Mouse (Mus musculus) layer of hippocampus, adult 8-10 months (tissue): Measurements from ENCODE around the gene Fndc7. TPM values are rescaled to one million over a fixed set of nuclear protein-coding genes. Genes with fewer than 3 reads are reported as not detected.
"Not testable (repeated sequence)": the region's sequence is repeated elsewhere in the genome, so short reads cannot be mapped to it uniquely, and the experiment has no call there.

ENCODE experiments used
- DNase-seq, 2 experiments: peaks; one replicate each; pipeline ENCODE4 v3.0.0; 2022; ENCODE audit warnings: low spot score in 2 of 2
- total RNA-seq, 4 experiments: library from RNA; stranded (reverse); gene quantifications; 2 replicates each; pipeline ENCODE4 v1.2.4; 2022

Fndc7 gene
- total RNA-seq, 4 experiments from 2014 or later: 0.13 TPM; not detected in 3

GRCm38 (mm10) chr3:108855864-108856263, 33.9 kb downstream of the Fndc7 start:
- DNase-seq: no peak

DNA sequence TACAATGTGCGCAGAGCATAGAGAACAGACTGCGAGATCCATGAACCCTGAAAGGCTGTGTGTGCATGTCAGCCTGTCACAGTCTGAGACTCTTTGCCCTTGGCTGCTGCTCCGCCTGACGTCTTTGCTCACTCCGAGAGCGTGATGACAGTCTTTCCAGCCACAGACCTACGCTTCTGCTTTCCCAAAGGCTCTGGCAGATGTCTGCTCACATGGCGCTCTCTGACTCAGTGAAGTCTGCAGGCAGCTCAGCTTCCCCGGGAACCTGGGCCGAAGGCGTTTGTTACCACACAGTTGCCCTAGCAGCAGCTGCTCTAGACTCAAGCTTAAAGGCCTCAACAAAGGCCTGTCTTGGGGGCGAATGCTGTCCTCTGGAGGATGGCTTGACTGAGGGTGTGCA, 34.4 kb downstream of the Fndc7 start:
- peak; percentile 90 to 92 for DNase-seq

DNA sequence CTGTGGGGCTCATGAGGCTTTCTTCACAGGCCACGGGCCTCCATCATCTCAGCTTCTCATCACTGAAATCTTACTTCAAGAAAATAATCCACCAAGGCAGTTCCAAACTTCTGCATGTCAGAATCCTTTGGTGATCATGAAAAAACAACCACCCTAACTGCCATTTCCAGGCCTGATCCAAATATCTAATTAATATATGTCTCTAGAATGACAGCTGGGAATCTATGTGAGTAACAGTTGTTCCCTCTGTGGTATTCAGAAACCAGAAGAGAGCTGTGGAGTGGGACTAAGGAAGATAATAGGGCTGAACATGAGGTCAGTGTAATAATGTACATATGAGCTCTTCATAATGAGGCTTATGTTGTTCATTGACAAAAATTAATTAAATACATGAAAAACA, 36.5 kb downstream of the Fndc7 start:
- DNase-seq: no peak

GRCm38 (mm10) chr3:108851996-108852697, 37.7 kb downstream of the Fndc7 start:
- no peak for DNase-seq

DNA sequence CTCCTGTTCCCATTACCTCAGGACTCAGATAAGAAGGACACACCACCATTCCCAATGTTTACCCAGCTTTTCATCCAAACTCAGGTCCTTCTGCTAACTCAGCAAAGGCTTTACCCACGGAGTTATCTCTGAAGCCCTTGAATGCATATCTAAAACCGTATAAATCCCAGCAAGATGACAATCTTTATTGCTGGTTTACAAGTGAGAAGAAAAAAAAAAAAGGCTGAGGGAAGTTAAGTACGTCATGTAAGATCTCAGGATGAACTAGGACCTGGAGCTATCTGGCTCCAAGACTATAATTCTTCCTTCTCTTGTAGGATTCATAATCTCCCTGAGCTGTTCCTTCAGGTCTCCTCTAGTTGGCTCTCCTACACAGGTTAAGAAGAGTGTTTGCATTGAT, 38.3 kb downstream of the Fndc7 start:
- DNase-seq: no peak

GRCm38 (mm10) chr3:108851075-108851474, 38.7 kb downstream of the Fndc7 start:
- DNase-seq: no peak

DNA sequence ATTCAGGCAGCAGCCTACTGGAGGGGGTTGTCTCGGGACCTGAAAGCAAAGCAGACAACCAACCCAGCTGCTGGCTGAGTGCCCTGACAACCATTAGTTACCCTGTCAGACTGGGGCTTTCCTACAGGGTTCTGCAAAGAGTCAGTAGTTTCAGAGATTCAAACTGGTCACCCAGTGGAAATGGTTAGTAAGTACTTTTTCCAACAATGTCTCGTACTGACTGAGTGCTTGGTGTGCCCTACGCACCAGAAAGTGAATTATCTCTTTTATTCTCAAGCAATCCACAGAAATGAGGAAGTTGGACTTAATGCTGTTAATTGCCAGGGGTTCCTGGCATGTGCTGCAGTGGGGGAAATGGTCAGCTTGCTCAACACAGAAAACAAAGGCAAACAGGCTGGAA, 39.3 kb downstream of the Fndc7 start:
- no peak for DNase-seq

DNA sequence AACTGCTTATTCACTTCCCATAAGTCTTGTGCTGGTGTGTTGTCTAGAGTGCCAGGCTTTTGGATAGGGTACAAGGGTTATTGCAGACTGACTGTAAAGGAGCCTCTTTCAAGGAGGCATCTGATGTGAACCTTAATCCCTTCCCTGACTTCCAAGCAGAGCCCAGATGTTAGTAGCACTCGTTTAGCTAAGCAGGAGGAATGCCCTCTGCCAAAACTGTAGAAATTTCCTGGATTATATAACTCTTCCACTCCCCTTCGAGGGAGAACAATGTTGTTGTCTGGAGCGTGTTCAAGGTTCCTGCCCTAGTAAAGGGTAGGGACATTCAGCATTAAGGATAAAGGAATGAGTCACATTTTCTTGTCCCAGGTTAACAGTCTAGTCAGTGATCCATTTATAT, 43.2 kb downstream of the Fndc7 start:
- DNase-seq: no peak

DNA sequence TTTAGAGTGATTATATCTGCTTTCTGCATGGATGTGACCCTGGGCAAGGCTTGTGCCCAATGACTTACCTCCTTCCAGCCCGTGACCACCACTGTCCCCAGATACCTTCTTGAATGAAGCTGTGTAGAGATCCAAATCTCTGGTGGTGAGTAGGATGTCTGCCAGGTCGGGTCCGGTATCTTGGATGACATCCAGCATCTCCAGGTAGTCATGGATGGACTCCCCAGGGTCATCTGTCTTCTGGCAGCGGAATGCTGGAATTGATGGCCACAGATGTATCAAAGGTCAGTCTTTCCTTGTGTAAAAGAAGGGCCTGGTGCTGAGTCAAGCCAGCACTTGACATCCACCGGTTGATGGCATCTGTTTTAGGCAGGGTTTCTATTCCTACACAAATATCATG, 45.3 kb downstream of the Fndc7 start:
- no peak for DNase-seq

DNA sequence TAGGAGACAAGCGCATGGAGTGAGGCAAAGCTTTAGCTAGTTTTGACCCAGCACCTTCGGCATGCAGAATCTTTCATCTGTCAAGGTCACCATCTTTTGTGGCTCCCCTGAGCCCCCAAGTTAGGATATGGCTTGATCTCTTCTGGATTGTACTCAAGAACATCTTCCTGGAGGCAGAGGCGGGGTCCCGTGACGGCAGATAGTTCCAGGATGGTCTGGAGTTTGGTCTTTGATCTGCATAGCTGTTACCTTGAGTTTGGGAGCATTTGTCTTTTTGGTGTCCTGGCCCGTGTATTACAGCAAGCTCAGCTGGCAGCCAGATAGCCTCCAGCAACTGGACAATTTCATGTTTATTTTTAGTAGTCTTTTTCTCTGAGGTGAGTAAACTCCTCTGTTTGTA, 45.8 kb downstream of the Fndc7 start:
- no peak for DNase-seq

- no peak for DNase-seq
Observed at GRCm38 (mm10) chr3:108840716-108841054, 49.1 kb downstream of the Fndc7 start.

DNA sequence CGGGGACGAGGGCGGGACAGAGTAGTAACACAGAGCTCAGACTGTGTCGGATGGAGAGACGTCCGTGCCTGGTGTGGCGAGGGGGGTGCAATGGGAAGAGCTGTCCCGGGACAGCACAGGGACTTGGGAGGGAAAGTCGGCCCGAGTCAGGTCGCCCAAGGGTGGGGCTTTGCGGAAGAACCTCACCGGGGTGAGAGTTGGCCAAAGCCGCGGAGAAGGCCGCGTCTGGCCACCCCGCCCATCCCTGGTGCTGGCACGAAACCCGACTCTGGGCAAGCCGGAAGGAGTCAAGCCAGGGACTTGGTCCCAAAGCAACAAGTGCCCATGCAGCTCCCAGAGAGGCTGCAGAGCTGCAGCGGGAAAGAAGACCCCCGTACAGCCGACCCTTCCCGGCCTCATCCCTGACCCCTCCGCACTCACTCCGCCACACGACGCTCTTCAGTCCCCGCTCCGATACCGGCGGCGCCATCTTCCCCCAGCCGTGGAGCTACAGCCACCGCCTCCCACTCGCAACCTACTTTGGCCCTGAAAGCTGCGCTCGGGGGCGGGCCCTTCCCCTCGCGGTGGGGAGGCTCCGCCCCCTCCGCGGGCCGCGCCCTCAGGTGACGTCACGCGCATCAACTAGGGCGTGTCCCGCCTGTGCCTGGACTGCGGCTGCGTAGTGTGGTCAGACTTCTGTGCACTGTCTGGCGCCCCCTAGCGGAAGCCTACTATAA, 49.6 kb downstream of the Fndc7 start, which contains the start of gene Stxbp3:
Gene Stxbp3, minus strand, starts transcription at position 527 of the 716 bp plus-strand sequence.
- peak; percentile 97 to 99 for DNase-seq

DNA sequence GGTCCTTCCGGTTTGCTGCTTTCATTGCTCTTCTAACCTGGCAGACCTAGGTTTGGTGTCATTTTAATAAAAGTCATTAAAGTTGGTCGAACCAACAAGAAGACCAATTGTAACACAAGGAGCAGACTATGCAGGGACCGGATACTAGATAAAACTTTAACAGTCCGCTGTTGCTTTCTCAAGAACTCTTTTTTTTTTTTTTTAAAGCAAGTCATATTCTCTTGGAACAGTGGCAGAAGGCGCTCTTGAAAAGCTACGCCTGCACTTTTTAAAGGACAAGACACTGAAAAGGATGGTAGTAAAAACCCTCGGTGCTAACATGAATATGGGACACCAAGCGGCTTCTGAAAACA, 50.2 kb downstream of the Fndc7 start:
- DNase-seq: no peak

DNA sequence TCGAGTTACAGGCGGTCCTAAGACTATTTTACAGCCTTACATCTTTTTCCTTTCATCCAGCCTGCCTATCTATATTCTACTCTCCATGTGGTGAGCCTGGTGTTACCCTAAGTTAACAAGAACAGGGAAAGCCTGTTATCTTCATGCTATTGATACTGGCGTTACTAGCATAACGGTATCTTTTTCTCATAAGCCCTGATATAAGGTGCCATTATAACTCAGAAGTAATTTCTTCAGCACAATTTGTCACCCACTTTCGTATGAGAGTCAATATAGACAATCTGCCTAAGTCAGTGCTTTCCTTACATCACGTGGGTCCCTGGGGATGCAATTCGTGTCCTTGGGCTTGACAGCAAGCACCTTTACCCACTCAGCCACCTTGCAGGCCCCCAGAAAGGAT, 50.8 kb downstream of the Fndc7 start:
- DNase-seq: no peak

GRCm38 (mm10) chr3:108836931-108837330, 52.9 kb downstream of the Fndc7 start:
- no peak for DNase-seq

GRCm38 (mm10) chr3:108833717-108834116, 56.1 kb downstream of the Fndc7 start:
- DNase-seq: not testable (repeated sequence)

GRCm38 (mm10) chr3:108831750-108832149, 58.1 kb downstream of the Fndc7 start:
- DNase-seq: no peak

DNA sequence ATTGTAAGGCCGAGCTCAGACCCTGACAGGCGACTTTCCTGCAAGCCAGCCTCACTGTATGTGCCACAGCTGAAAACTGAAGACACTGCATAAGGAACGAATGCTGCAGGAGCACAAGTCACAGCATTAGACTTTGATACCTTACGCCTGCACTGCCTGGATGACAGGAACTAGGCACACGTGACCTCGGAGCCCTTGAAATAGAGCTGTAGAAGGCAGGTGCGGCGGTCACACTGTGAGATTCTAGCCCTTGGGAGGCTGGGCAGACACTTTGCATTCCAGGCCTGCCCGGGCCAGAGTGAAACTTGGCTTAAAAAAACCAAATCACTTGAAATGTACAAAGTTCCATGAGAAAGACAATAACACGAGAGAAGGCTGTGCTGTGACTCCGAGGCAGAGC, 59.3 kb downstream of the Fndc7 start:
- no peak for DNase-seq

- no peak for DNase-seq
Observed at GRCm38 (mm10) chr3:108815631-108816030, 74.2 kb downstream of the Fndc7 start.

- DNase-seq: no peak
Observed at GRCm38 (mm10) chr3:108810747-108811263, 79.0 kb downstream of the Fndc7 start.

DNA sequence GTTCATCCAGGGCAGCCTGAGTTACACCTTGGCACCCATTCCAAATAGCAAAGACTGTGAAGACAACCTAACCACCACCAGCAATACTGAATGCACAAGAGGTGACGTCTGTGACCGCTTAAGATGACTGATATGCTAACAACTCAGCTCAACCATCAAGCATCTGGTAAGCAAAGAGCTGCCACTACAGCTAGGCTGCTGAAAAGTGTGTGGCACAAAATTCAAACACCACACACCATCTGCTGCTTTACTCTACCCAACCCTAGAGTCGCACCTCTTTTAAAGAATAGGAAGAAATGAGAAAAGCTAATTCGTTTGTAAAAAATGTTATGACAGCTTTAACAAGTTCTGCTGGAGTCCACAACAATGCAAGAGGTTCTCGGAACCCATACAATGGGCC, 84.2 kb downstream of the Fndc7 start:
- peak; percentile 25 to 29 for DNase-seq
